Mouse (Mus musculus): ENCODE results near the gene Hipk1.
A peak's percentile ranks its signal among the peaks of the same experiment; 100 is the strongest.
"Not testable (repeated sequence)": the region's sequence is repeated elsewhere in the genome, so short reads cannot be mapped to it uniquely, and the experiment has no call there.

Hipk1 gene

DNA sequence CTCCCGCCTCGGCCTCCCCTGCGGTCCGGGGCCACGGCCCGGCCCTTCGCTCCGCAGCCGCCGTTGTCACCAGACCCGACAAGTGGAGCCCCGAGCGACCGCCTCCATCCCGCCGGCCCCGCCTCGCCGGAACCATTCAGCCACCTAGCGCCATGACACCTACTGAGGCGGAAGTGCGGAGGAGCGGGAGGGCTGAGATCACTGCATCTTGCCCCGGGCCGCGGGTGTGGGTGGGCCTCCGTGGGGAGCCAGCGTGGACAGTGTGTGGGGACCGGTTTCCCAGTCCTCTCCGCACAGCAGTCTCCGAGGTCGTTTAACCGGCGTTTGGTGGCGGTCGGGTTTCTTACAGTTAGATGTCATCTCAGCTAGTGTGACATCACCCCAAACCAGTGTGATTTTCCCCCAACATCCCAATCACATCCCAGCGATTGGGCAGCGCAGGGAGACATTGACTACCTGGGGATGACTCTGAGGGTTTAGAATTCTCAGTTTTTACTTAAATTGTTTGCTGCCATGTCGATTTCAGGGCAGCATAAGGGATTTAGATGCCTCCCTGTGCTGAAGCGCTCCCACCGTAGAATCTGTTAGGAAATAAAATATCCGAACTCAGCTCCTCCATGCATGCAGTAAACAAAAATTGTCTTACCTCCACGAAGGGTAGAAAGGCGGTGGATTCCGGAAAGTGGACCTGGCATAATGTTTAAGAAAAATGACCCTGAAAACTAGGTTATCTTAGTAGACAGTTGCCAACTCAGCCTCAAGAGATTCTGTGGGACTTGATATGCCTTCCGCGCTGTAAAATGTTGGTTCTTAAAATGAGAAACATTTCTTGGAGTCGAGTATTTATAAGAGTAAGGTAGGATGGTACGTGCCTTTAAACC is at the start of gene Hipk1:
TSS of gene Hipk1 (minus strand) at position 334 of the 881 bp plus-strand sequence.
- peak; percentile 96 to 97 for DNase-seq

GRCm38 (mm10) chr3:103840946-103841345 is 49.6 kb upstream of the Hipk1 start:
- DNase-seq, result not testable (repeated sequence)

GRCm38 (mm10) chr3:103840195-103840594 is 48.8 kb upstream of the Hipk1 start:
- not testable (repeated sequence) for DNase-seq

GRCm38 (mm10) chr3:103839711-103840110 is 48.3 kb upstream of the Hipk1 start:
- DNase-seq, result no peak

DNA sequence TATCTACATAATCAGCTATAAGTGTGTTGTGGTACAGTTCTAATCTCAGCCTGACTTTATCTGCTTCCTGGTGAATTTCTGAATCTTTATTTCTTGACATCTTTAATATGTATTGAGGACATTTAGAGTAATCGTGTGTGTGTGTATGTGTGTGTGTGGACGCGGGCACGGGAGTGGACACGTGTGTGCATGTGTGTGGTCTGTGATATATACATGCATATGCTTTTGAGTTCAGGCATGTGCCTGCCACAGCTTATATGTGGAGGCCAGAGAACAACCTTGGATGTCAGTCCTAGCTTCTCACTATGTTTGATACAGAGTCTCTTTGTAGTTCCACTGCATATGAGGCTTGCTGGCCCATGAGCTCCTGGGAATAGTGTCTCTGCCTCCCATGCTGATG is 45.1 kb upstream of the Hipk1 start:
- peak in 1 of 2 experiments; percentile 29 for DNase-seq

- DNase-seq, result peak; percentile 67 to 70
These were observed 44.6 kb upstream of the Hipk1 start for GRCm38 (mm10) chr3:103835951-103836310.

- DNase-seq, result no peak
These were observed 44.0 kb upstream of the Hipk1 start for GRCm38 (mm10) chr3:103835272-103835950.

DNA sequence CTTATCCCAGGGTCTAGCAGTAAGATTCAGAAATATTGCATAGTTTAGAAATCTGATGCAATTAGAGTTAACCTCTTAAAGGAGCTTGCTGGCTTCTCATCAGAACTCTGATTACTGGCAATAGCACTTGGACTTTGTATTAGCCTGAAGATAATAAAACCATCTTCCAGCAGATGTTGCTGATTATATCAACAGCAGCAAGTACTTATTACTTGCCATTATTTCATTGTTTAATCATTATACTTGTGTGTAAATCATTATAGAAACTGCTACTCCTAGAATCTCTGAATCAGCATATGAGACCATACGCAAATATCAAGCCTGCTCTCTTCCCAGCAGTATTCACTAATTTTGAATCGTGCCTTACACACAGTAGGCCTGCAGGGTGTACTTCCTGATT is 42.6 kb upstream of the Hipk1 start:
- no peak for DNase-seq

DNA sequence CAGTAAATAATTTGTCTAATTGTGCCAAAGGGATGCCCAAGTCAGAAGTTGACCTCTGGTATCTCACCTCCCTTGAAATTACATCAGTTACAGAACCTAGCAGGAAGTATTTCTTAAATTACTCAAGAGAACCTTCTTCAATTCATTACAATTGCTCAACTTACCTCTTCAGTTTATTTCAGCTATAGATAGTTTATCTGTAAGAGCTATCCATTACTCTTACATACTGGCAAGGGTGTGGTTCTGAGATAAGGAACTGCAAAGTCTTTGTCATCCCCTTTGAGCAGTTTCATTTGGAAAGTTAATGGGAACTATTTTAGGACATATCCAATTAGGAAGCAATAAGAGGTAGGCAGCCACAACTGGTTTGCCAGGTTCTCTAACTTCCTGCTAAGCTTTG is 41.1 kb upstream of the Hipk1 start, which contains the start of gene Bcl2l15:
TSS of gene Bcl2l15 (plus strand) at position 176 of the 400 bp plus-strand sequence.
- DNase-seq, result no peak

- DNase-seq, result peak; percentile 48 to 62
These were observed 39.8 kb upstream of the Hipk1 start for GRCm38 (mm10) chr3:103831146-103831545.

DNA sequence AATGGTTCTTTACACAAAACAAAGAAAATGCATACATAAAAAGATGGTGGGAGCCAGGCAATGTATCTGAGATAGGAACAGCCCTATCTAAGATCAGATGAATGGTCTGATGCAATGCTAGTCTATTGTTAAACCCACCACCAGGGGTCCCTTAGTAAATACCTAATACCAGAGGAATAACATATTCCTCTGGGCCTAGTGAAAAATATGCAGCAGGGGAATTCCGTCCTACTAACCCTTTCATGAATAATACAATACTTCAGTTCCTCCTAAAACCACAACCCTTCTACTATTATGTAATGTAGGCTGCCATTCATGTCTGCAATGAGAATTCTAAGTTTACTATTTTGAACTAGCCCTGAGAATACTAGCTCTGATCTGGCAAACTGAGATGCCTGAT is 39.3 kb upstream of the Hipk1 start:
- DNase-seq, result not testable (repeated sequence)

DNA sequence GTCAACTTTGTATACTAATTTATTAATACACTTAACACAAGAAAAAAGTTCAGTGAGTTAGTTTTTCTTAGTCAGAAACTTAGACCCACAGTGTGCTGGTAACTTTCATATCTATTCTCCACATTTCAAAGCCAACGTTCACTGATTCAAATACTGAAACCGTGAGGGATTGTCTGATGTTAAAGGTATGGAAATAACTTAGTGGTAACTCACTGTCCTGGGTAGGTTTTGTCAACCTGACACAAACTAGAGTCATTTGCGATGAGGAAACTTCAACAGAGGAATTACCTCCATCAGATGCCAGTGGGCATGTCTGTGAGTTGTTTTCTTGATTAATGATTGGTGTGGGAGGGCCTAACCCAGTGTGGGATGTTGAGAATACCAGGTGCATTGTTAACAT is 37.7 kb upstream of the Hipk1 start:
- DNase-seq, result no peak

DNA sequence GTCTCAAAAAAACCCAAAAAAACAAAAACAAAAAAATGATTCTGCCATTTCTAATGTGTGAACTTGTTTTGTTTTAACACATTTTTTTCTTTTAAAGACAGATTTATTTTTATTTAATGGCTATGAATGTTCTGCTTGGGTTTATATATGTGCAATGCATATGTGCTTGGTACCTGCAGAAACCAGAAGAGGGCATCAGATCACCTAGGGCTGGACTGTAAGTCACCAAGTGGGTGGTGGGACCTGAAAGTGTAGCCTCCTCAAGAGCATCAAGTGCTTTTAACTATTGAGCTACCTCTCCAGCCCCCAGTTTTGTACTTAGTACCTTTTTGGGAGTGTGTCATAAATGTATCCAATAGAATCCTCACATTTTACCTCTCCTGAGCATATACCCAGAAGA is 36.2 kb upstream of the Hipk1 start:
- DNase-seq, result no peak

GRCm38 (mm10) chr3:103810967-103811366 is 19.6 kb upstream of the Hipk1 start:
- no peak for DNase-seq

GRCm38 (mm10) chr3:103809799-103810150 is 18.4 kb upstream of the Hipk1 start:
- no peak for DNase-seq

DNA sequence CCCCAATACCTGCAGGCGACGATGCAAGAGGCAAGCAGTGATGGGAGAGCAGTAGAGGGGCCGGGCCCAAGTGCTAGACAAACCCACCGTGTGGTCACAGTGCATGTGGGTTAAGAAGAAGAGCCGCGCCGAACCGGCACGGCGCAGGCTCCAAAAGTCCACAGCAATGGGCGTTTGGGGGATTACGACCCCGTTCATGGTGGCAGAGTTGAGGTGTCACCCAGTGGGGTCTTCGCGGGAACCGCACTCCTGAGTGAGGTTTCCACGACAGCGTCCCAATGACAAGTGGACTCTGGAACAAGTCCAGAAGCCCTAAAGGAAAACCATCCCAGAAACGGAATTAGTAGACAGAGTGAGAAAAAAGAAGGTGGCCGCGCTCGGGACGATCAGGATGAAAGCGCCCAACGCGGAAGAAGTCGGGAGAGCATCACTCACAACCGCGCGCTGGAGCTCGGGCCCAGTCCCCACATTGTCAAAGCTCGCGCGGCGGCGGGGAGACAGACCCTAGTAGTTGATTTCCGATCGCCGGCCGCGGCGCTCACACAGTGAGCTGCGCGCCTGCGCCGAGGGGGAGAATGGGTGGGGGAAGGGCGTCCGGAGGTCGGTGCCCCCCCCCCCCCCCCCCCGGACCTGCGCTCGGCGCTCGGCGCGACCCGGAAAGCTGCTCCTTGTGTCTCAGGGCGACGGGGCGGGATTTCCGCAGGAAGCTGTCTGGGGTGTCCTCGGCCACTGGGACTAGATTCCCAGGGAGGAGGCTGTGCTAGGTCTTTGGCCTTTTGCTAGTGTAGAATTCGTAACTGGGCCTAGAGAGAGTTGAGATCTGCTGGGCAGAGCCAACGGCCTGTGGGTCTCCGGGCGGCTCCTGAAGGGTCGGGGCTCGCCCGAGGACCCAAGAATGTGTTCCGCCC is 17.8 kb upstream of the Hipk1 start, which contains the start of the genes Dclre1b, Ap4b1 and Gm43064:
TSS of gene Dclre1b (minus strand) at position 554 of the 908 bp plus-strand sequence.
TSS of gene Ap4b1 (plus strand) at position 630 of the 908 bp plus-strand sequence.
TSS of gene Gm43064 (plus strand) at position 683 of the 908 bp plus-strand sequence.
- peak; percentile 92 to 94 for DNase-seq

- no peak for DNase-seq
These were observed 14.3 kb upstream of the Hipk1 start for GRCm38 (mm10) chr3:103805671-103806070.

- no peak for DNase-seq
These were observed 11.5 kb upstream of the Hipk1 start for GRCm38 (mm10) chr3:103802861-103803260.

DNA sequence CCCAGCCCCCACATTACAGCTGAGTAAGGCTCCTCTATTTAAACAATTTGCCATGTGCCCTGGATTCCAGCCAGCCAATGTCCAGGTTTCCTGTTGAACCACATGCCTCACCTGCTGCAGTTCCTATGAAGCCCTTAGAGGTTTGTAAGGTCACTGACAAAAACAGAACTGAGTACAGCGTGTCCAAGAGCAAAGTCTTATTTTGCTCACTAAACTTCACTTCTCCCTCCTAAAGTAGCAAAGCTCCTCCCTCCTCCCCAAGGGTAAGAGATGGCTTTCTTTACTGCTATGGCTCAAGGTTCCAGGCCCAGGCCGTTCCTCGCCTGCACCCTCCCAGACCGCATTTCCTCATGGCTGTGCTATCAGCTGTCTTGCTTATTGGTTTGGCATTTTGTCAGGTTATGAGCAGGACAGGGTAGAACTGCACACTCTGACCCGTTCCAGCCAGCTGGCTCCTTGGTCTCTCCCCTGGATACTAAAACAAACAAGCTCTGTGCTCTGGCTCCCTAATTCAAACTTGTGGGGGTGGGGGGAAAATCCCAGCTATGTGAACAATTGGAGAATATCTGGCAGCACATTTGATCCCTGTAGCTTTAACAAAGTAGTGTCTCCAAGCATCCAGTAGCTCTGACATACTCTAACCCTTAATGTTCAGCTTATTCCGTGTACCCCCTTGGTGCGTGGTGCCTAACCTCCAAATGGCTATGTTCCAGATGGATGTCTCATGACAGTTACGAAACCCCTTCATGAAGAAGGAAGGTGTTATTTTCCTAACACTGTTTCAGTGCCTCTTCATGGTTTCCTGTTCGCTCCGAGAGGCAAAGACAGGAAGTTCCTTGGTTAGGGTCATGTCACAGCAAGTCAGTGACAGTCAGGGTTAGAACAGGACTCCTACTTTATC is 10.5 kb upstream of the Hipk1 start:
- peak; percentile 70 to 78 for DNase-seq

DNA sequence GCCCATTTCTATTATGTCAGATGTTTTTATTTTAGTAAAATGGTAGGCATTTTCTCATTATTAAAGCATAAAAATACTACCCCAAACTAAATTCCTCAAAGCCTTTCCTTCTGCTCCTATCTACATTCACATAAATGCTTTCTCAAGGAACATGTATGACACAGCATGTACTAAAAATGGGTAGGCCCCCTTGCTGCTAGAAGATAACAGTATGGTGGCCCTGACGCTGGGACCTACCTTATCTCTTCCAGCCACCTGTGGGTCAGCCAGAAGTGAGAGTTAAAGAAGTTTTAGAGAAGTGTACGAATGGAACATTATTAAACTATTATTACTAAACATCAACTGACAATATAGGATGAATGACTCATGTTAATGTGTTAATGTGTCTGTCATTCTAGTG is 8.1 kb upstream of the Hipk1 start:
- DNase-seq, result no peak

DNA sequence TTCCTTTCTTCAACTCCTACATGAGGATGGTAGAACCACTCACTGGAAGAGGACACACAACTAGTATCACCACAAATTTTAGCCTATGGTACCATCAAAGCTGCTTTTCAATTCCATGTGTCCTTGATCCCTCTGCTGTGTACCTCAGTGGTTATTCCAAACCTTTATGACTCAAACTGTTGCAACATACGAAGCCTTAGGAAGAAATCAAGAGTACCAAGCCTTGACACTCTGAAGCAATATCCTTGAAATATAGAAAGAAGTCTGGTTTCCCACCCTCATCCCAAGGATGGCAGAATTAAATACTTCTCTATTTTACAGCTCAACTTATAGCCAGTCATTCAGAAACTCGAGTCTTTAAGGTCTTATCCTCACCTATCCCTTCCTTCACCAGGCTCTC is 5.0 kb upstream of the Hipk1 start:
- DNase-seq, result no peak

- no peak for DNase-seq
These were observed 1.2 kb upstream of the Hipk1 start for GRCm38 (mm10) chr3:103792566-103792965.
